Mouse (Mus musculus): Measurements from ENCODE around the gene Pard6b.

GRCm38 (mm10) chr2:168050000-168050942, 30.5 kb upstream of the Pard6b start:
- TF ChIP-seq MAZ (IDR thresholded peaks at IDR 0.05; ENCODE audit: low read depth, low read length) (no peak), CTCF (IDR thresholded peaks at IDR 0.05 in 2 of 3, conservative IDR thresholded peaks at IDR 0.05 in 1 of 3; ENCODE audit: control insufficient read depth in 1 of 3, insufficient read depth in 1 of 3, low read depth in 2 of 3, low read length in 3 of 3, poor library complexity in 1 of 3, severe bottlenecking in 1 of 3) (no peak), JUND (IDR thresholded peaks at IDR 0.05; ENCODE audit: low read depth, low read length) (no peak), SMC3 (IDR thresholded peaks at IDR 0.05; ENCODE audit: low read depth, low read length) (no peak), HCFC1 (IDR thresholded peaks at IDR 0.05; ENCODE audit: low read depth, low read length) (no peak), POLR2AphosphoS2 (IDR thresholded peaks at IDR 0.05; ENCODE audit: low read length) (no peak)

Data from MEL (cell line).